Mouse (Mus musculus) midbrain, embryonic 10.5 days (tissue): ENCODE measurements around the gene Csmd2. TPM values are rescaled to one million over a fixed set of nuclear protein-coding genes. Genes with fewer than 3 reads are reported as not detected.

Source experiments
- DNase-seq: peaks from one replicate; pipeline ENCODE4 v3.0.0-alpha.2; 2017; ENCODE audit warnings: low spot score
- H3K27ac ChIP-seq: fragments of 300-500 bp; sonication (generic); replicated peaks from 2 replicates; pipeline ENCODE4 v1.5.1; 2016; ENCODE audit warnings: mild to moderate bottlenecking
- H3K27me3 ChIP-seq: fragments of 300-500 bp; sonication (generic); 2 replicates; pipeline ENCODE4 v1.6.1; 2016; ENCODE audit warnings: low read depth, mild to moderate bottlenecking; ENCODE audit not compliant: poor library complexity, severe bottlenecking
- H3K36me3 ChIP-seq: fragments of 300-500 bp; sonication (generic); 2 replicates; pipeline ENCODE4 v1.6.1; 2016; ENCODE audit warnings: mild to moderate bottlenecking, moderate library complexity
- H3K4me1 ChIP-seq: fragments of 300-500 bp; sonication (generic); 2 replicates; pipeline ENCODE4 v1.6.1; 2016
- H3K4me3 ChIP-seq: fragments of 300-500 bp; sonication (generic); 2 replicates; pipeline ENCODE4 v1.5.1; 2016; ENCODE audit warnings: mild to moderate bottlenecking, moderate library complexity
- H3K9me3 ChIP-seq: fragments of 300-500 bp; sonication (generic); replicated peaks from 2 replicates; pipeline ENCODE4 v1.6.1; 2016; ENCODE audit warnings: mild to moderate bottlenecking
- WGBS: fragments of 180-500 bp; shearing (Covaris S2); methylation state at CpG from one replicate; pipeline ENCODE4 v1.1.7; 2016; 5-methylcytosine and 5-hydroxymethylcytosine counted together
- polyA plus RNA-seq: library from polyadenylated mRNA; unstranded; fragments of >200 nt; fragmentation: Nextera tagmentation; extraction: Ambion mirVana; gene quantifications from 2 replicates; pipeline ENCODE4 v1.2.1, GENCODE M21; 2016

Csmd2 gene
- polyA plus RNA-seq, 1 experiment from 2014 or later: 1.00 TPM

DNA sequence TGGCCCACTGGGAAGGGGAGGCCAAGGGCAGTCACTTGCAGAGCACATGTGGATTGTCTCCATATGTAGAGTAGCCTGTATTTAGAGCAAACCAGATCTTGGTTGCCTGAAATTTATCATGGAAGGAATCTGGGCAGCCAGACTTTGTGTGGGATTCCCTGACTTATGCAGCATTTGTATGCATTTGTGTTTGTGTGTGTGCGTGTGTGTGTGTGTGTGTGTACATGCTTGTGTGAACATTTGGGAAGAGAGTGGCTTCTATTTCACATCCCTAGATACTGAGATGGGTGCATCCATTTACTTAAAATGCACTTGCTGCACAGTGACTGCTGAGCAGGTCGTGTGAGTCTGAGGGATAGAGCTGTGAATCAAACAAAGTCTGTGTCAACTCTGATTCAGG is 173.0 kb downstream of the Csmd2 start:
- Histone ChIP-seq H3K27me3 (no peaks in the 10 kb centered on the region), H3K4me1 (peaks cover 4% of the 10 kb centered on the region; the same call in 1 of the 2 replicates), H3K36me3 (no peaks in the 10 kb centered on the region), H3K9me3 (no peaks in the 10 kb centered on the region), H3K4me3 (no peak overlapping the region), H3K27ac (no peak overlapping the region)
- no peak for DNase-seq
- WGBS: 82% methylated on average over 2 of the region's 2 CpGs

DNA sequence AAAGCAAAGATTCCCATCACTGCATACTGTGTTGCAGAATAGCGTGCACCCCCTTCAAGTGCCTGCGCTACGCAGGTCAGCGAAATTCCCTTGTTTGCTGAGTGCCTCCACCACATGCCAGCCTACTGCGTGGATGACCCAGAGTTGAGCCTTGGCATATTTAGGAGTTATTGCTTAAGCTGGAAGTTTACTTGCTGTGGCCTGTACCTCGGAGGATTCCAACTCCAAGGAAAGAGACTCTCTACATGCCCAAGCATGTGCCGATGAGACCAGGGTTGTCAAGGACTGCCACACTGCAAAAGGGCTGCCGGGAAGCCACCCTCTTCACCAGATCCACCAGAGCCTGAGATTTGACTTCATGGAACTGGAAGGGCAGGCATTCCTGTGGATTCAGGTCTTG is 182.5 kb downstream of the Csmd2 start:
- no peak overlapping the region for H3K27ac ChIP-seq
- 92% methylated on average over 8 of the region's 8 CpGs for WGBS
- peaks cover 4% of the 10 kb centered on the region; the same call in 1 of the 2 replicates for H3K4me1 ChIP-seq
- H3K27me3 ChIP-seq: no peaks in the 10 kb centered on the region
- H3K4me3 ChIP-seq: no peak overlapping the region
- 0 out of 2 replicates have a peak, but pooled peaks cover 4% of the 10 kb centered on the region for H3K9me3 ChIP-seq
- no peak for DNase-seq
- H3K36me3 ChIP-seq: no peaks in the 10 kb centered on the region

DNA sequence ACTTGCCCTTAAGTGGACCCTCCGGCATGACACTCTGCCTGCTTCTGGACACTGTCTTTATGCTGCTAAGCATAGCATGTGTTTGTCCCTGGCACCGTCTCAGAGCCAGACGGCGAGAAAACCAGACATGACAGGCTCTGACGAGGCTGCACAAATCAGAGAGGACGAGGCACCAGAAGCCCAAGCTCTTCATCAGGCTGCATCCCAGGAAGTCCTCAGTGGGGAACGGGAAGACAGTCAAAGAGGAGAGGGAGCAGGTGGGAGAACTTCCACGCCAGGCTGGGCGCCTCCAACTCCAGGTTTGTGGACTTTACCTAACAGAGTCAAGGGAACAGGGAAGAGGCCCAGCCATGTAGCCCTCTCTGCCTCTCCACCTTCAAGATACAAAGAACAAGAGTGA is 183.6 kb downstream of the Csmd2 start:
- no peak for DNase-seq
- WGBS: 91% methylated on average over 9 of the region's 9 CpGs
- Histone ChIP-seq H3K36me3 (no peaks in the 10 kb centered on the region), H3K4me3 (no peak overlapping the region), H3K27me3 (no peaks in the 10 kb centered on the region), H3K27ac (no peak overlapping the region), H3K4me1 (peaks cover 15% of the 10 kb centered on the region), H3K9me3 (0 out of 2 replicates have a peak, but pooled peaks cover 4% of the 10 kb centered on the region)

DNA sequence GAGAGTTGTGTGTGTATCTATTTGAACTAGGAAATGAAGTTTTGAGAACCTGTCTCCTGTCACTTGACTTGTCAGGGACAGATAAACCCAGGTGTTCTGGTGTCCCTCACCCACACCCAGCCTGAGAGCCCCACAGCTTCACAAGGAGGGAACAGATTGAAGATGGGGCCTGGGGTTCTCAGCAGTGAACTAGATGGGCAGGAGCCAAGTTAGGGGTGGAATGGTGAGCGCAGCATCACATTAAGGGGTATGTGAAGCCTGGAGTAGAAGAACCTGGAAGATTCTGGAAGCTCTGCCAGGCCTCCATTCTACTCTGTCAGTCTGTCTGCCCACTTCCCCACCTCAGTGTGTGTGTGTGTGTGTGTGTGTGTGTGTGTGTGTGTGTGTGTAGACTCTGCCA is 184.0 kb downstream of the Csmd2 start:
- DNase-seq: no peak
- WGBS: 91% methylated on average over 1 of the region's 1 CpGs
- H3K27ac ChIP-seq: no peak overlapping the region
- H3K4me1 ChIP-seq: peaks cover 20% of the 10 kb centered on the region
- no peaks in the 10 kb centered on the region for H3K36me3 ChIP-seq
- H3K9me3 ChIP-seq: 0 out of 2 replicates have a peak, but pooled peaks cover 4% of the 10 kb centered on the region
- H3K27me3 ChIP-seq: no peaks in the 10 kb centered on the region
- no peak overlapping the region for H3K4me3 ChIP-seq

DNA sequence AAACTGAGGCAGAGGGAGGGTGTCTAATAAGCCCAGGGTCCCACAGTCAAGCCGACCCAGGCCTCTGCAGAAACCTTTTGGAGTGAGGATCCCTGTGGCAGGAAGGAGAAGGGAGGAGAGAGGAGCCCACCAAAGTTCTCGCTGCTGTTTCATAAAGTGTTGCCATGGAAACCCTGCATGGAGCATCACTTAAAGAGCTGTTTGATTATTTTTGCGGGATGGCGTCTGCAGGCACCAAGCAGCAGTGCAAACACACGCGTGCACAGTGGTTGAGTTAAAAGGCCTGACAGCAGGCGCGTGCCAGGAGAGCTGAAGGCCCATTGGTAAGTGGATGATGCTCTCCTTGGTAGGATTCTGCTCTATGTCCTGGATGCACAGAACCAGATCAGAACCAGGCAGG is 191.3 kb downstream of the Csmd2 start:
- Histone ChIP-seq H3K27ac (no peak overlapping the region), H3K27me3 (no peaks in the 10 kb centered on the region), H3K36me3 (no peaks in the 10 kb centered on the region), H3K4me3 (no peak overlapping the region), H3K4me1 (peaks cover 42% of the 10 kb centered on the region), H3K9me3 (no peaks in the 10 kb centered on the region)
- no peak for DNase-seq
- 88% methylated on average over 8 of the region's 8 CpGs for WGBS

DNA sequence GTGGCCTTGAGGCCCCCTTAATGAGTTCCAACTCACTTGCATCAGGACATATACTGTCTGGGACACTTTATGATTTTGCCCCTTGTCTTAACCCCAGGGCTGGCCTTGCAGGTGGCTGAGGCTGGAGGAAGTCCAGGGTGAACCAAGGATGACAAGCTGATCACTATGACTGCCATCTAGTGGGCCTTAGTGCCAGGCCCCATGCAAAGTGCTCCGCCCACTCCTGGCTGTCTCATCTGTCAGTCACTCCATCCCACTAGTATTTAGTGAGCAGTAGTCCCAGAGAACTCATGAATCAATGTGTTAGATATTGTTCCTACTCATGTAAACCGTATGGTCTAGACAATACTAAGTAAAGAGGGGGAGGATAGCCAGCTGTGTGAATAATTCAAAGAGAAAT is 191.9 kb downstream of the Csmd2 start:
- no peak for DNase-seq
- H3K4me1 ChIP-seq: peaks cover 47% of the 10 kb centered on the region
- H3K4me3 ChIP-seq: no peak overlapping the region
- H3K27me3 ChIP-seq: no peaks in the 10 kb centered on the region
- H3K36me3 ChIP-seq: no peaks in the 10 kb centered on the region
- no peaks in the 10 kb centered on the region for H3K9me3 ChIP-seq
- no peak overlapping the region for H3K27ac ChIP-seq
- 79% methylated on average over 2 of the region's 2 CpGs for WGBS

DNA sequence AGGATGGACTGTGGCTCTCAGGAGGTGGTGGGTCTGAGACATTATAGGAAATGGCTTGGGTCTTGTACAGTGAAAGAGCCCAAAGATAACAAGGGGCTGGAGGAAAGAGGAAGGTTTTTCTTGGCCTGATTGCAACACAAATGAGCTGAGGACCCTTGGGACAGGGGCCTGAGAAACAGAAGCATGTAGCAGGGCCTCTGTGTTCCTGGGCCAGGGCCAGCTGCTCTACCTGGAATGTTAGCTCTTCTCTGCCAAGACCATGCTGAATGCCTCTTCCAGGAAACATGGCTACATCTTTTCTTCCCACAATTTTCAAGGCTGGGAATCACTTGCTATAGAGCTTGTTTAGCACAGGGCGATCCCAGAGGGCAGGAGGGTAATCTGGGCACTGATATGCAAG is 197.1 kb downstream of the Csmd2 start:
- WGBS: 81% methylated on average over 1 of the region's 1 CpGs
- H3K9me3 ChIP-seq: no peaks in the 10 kb centered on the region
- H3K4me3 ChIP-seq: no peak overlapping the region
- no peaks in the 10 kb centered on the region for H3K36me3 ChIP-seq
- H3K4me1 ChIP-seq: peaks cover 26% of the 10 kb centered on the region
- H3K27ac ChIP-seq: no peak overlapping the region
- no peak for DNase-seq
- H3K27me3 ChIP-seq: no peaks in the 10 kb centered on the region

DNA sequence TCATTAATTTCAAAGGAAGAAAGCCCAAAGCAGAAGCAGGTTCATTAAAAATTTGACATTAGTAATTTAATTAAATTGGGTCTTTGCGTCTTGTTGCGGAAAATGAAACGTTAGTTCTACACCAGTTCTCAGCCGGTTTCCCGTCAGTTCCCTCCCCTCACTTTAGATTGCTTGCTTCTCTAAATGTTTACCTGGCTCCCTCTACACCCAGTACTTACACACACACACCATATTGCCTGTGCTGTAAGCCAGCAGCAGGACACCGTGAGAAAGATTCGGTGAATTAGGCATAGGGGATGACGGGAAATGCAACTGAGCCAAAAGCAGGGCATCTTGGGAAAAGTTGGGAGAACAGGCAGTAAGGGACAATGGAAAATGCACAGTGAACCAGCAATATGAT is 206.8 kb downstream of the Csmd2 start:
- Histone ChIP-seq H3K4me1 (no peaks in the 10 kb centered on the region), H3K27me3 (no peaks in the 10 kb centered on the region), H3K36me3 (no peaks in the 10 kb centered on the region), H3K9me3 (no peaks in the 10 kb centered on the region), H3K27ac (no peak overlapping the region), H3K4me3 (no peak overlapping the region)
- WGBS: 95% methylated on average over 8 of the region's 8 CpGs
- no peak for DNase-seq

DNA sequence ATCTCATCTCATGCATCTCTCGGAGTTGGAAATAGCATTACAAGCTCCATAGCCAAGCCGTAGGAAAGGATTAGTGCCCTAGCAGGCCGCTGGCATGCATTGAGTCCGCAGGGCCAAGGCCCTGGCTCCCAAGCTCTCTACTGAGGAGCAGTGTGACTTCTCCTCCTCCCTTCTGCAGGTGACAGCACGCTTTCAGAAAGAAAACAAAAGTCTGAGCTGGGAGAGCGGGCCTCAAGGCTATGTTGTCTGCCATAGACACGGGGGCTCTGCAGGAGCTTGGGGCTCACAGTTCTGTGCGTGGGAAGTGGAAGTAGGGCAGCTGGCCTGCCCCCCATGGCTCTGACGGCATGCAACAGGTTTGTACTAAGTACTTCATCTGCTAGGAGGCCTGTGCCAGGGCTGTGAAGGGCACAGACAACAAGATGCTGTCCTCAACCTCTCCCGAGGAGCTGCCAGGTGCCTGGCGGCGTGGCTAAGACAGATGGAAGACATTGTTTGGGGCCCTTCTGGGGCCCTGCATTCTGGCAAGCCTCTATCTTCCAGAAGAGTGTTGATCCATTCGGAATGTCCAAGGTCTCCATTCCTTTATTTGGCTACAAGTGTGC is 230.4 kb downstream of the Csmd2 start:
- H3K27ac ChIP-seq: no peak overlapping the region
- 78% methylated on average over 13 of the region's 13 CpGs for WGBS
- peaks cover 6% of the 10 kb centered on the region; the same call in 1 of the 2 replicates for H3K9me3 ChIP-seq
- H3K4me3 ChIP-seq: no peak overlapping the region
- peaks cover 5% of the 10 kb centered on the region; the same call in 1 of the 2 replicates for H3K27me3 ChIP-seq
- H3K4me1 ChIP-seq: peaks cover 10% of the 10 kb centered on the region
- no peaks in the 10 kb centered on the region for H3K36me3 ChIP-seq
- DNase-seq: no peak

DNA sequence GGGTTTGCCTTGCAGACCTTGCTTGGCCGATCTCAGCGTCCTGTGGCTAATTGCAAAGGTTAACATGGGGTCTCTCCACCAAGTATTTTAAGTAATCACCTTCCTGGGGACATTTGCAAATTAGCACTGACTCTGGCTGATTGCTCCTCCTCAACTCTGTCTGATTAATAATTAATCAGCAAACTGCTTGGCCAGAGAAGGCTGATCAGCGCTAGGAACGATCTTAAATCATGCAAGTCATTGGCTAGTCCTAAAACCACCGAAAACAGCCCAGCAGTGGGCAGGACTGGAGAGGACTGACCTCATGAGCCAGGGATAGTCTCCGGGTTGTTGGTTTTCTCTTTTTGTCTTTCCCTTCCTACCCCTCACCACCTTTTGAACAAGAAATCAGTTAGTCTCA is 236.8 kb downstream of the Csmd2 start:
- 80% methylated on average over 6 of the region's 6 CpGs for WGBS
- no peak overlapping the region for H3K4me3 ChIP-seq
- DNase-seq: no peak
- no peak overlapping the region for H3K27ac ChIP-seq
- peaks cover 5% of the 10 kb centered on the region; the same call in 1 of the 2 replicates for H3K27me3 ChIP-seq
- H3K9me3 ChIP-seq: no peaks in the 10 kb centered on the region
- H3K36me3 ChIP-seq: no peaks in the 10 kb centered on the region
- H3K4me1 ChIP-seq: peaks cover 16% of the 10 kb centered on the region

DNA sequence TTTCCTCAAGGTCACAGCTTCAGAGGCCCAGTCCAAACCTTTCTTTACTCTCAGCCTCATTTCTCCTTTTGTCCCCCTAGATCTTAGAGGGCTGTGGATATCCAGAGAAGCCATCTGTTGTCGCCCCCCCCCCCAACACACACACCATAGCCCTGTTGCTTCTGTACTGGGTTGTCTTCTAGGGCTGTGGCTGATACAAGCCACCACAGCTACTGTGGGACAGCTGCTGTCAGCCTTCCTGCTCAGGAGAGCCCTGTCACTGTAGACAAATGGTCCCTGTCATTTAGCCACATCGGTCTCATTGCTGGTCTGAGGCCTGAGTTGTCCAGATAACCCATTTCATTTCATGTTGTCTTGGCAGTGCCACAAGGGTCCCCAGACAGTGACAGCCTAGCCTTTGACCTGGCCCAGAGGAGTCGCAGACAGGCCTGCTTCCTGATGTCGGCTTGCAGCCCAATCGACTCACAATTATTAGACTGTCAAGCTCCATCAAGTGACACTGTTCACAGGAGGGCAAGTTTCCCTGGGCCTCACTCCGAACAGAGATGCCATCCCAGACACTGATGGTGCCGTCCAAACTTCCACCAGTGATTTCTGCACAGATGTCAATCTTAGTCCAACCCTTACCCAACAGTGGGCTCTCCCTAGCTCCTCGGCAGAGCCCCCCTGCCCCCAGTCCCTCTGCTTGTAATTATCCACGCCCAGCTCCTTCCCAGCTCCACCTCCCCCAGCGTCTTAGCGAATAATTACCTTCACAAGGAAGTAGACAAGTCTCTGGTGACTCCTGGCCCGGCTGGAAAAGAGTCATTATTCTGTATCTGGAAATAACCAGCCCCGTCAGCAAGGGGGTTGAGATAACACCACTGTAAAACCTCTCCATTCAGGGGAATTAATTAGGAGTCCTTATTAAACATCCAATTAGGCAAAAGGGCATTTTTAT is 240.0 kb downstream of the Csmd2 start:
- no peak overlapping the region for H3K4me3 ChIP-seq
- H3K27me3 ChIP-seq: no peaks in the 10 kb centered on the region
- WGBS: 55% methylated on average over 13 of the region's 13 CpGs
- no peak overlapping the region for H3K27ac ChIP-seq
- H3K4me1 ChIP-seq: peaks cover 16% of the 10 kb centered on the region
- no peak for DNase-seq
- no peaks in the 10 kb centered on the region for H3K9me3 ChIP-seq
- H3K36me3 ChIP-seq: no peaks in the 10 kb centered on the region

DNA sequence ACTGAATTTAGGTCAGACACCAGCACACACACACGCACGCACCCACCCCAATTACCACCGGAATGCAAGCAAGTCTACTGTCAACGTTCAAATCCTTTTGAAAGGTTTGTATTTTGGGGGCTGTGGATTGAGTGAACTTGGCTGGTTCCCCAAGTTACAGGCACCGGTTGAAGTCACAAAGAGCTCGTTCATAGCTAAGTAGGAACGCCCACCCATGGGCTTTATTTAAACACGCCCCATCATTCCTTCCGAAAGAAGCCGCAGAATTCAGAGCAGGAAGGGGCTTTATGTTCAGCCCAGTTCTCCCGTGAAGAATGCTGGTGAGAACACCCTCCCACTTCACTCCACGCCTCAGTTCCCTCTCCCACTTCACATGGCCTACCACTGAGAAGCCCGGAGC is 245.8 kb downstream of the Csmd2 start:
- Histone ChIP-seq H3K27me3 (no peaks in the 10 kb centered on the region), H3K4me3 (no peak overlapping the region), H3K36me3 (no peaks in the 10 kb centered on the region), H3K27ac (no peak overlapping the region), H3K4me1 (peaks cover 3% of the 10 kb centered on the region; the same call in 1 of the 2 replicates), H3K9me3 (no peaks in the 10 kb centered on the region)
- 87% methylated on average over 13 of the region's 13 CpGs for WGBS
- DNase-seq: no peak

DNA sequence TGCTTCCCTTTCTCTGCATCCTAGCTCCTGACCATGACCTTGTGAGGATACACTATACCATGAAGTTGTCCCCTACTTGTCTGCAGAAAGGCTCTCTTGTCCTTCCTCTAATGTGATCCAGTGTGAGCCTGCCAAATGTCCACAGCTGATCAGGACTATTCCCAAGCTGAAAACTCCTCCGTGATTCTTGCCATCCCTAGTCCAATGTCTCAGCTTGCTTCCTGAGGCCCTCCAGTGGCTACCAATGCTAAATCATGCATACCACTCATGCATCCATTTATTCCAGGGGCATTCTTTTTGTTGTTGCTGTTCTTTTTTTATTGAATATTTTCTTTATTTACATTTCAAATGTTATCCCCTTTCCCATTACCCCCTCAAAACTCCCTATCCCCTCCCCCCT is 251.5 kb downstream of the Csmd2 start:
- Histone ChIP-seq H3K4me3 (no peak overlapping the region), H3K4me1 (peaks cover 40% of the 10 kb centered on the region), H3K27ac (no peak overlapping the region), H3K27me3 (0 out of 2 replicates have a peak, but pooled peaks cover 3% of the 10 kb centered on the region), H3K9me3 (no peaks in the 10 kb centered on the region), H3K36me3 (no peaks in the 10 kb centered on the region)
- 55% methylated on average over 1 of the region's 1 CpGs for WGBS
- DNase-seq: no peak
